Mouse (Mus musculus): ENCODE data around the gene Fam167b.

DNA sequence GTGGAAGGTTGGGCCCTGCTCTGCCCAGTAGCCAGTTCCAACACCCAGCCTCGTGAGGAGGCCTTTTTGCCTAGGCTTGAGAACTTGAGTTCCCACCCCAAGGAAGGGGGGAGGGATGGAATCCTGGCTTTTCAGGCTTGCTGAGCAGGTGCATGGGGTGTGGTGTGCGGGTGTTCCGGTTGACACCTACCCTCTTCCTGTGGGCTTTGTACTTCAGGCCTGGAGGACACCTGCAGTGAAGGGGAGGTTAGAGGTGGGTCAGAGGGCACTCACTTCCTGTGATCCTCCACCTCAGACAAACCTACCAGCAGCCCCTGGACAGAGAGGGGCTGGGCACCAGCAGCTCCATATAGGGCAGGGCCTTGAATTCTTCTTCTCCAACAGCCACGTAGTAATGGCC is 31.7 kb upstream of the Fam167b start:
- TF ChIP-seq CTCF (IDR thresholded peaks at IDR 0.05; ENCODE audit: control insufficient read depth, insufficient read depth, low read length): no peak
- no peak for TF ChIP-seq POLR2A (IDR thresholded peaks at IDR 0.05; ENCODE audit: borderline replicate concordance, control insufficient read depth, low read depth, low read length)

All from bone marrow, adult 2 months (tissue).